Mouse (Mus musculus): Measurements from ENCODE around the gene Hist1h2bb.

- no peak for TF ChIP-seq CTCF (IDR thresholded peaks at IDR 0.05; ENCODE audit: low read depth, low read length)
- no peak for TF ChIP-seq EP300 (IDR thresholded peaks at IDR 0.05; ENCODE audit: insufficient read depth, low read depth, low read length)
Observed at GRCm38 (mm10) chr13:23752742-23753172, 6.2 kb downstream of the Hist1h2bb start.

Data from ES-Bruce4 (cell line).